Mouse (Mus musculus): ENCODE results near the gene Olfr1214.
"Not testable (repeated sequence)": the region's sequence is repeated elsewhere in the genome, so short reads cannot be mapped to it uniquely, and the experiment has no call there.

The Olfr1214 gene

DNA sequence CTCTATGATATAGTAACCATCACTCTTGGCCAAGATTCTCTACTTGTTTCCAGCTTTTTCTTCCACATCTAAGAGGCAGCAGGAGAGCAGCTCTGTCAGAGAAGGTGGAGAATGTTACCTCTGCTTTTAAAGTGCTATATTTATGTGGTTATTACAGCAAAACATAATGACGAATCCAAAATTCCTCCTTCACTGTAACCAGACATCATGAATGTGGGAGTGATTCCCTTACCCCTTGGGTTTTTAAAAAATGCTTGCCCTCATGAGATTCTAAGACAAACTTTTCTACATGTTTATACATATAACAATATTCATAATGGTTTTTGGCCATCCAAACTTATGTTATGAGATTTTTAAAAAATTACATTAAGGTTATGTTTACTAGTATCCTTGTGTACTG, at the start of gene Olfr1214:
Gene Olfr1214, minus strand, starts transcription at position 101 of the 400 bp plus-strand sequence.
- DNase-seq (ENCODE audit: low spot score in 2 of 2), result no peak

DNA sequence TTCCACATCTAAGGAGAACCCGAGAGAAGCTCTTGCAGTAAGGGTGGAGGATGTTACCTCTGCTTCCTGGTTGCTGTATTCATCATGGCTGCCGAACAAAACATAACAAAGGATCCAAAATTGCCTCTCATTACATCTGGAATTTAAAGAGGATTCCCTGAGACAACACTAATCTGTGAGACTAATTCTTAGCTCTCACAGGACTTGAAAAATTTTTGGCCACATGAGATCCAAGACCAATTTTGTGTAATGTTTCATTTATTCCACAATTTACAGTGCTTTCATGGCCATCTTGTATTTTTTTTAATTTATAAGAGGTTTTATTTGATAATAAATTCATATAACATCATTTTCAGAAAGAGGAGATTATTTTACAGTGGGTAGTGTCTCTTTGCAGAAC, 39.5 kb upstream of the Olfr1214 start, which contains the start of gene Olfr1217:
Gene Olfr1217, minus strand, starts transcription at position 101 of the 400 bp plus-strand sequence.
- no peak for DNase-seq (ENCODE audit: low spot score in 2 of 2)

DNA sequence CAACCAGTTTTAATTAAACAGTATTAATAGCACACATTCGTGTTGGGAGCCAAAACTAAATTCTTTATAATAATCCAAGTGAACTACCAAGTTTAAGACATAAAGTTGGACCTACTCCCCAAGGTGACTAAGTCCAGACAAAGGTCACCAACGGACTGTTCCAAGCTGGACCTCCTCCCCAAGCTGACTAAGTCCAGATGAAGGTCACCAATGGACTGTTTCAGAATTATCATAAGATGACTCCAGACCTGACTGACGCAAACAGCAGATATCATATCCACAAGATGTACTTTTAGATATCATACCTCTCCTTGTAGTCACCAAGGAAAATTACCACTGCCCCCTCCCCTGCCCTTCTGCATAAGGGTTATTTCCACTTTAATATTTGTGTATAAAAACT, 29.0 kb upstream of the Olfr1214 start:
- DNase-seq (ENCODE audit: low spot score in 2 of 2), result not testable (repeated sequence)

DNA sequence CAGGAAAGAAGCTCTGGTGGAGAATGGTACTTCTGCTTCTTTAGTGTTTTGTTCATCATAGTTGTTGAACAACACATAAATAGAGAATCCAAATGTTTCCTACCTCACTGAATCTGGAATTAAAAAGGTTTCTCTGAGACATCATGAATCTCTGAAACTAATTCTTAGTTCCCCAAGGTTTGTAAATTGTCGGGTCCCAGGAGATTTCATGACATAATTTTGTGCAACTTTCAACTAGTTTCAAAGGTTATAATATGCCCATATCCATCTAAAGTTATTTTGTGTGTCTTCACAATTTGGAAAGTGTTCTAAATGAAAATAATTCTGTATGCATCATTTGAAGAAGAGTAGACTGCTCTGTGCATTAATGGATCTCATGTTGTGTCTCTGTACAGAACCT, 25.8 kb upstream of the Olfr1214 start, which contains the start of gene Olfr1216:
Gene Olfr1216, minus strand, starts transcription at position 101 of the 400 bp plus-strand sequence.
- DNase-seq (ENCODE audit: low spot score in 2 of 2), result no peak

DNA sequence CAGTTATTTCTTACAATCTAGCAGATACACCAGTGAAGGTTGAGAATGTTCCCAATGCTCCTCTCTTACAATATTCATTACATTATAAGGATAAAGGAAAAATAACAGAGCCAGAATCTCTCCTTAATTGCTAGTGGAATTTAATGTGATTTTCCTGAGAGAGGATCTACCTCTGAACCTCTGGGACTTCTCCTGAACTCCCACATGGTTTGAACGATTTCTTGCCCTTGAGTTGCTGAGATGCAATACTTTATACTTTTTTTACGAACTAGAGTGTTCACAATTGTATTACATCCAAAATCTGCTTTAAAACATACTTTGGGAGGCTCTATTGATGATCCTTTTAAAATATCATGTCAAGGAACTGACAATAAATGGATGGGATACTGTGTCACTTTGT, 14.4 kb upstream of the Olfr1214 start, which contains the start of gene Olfr1215:
Gene Olfr1215, minus strand, starts transcription at position 101 of the 400 bp plus-strand sequence.
- DNase-seq (ENCODE audit: low spot score in 2 of 2), result no peak

DNA sequence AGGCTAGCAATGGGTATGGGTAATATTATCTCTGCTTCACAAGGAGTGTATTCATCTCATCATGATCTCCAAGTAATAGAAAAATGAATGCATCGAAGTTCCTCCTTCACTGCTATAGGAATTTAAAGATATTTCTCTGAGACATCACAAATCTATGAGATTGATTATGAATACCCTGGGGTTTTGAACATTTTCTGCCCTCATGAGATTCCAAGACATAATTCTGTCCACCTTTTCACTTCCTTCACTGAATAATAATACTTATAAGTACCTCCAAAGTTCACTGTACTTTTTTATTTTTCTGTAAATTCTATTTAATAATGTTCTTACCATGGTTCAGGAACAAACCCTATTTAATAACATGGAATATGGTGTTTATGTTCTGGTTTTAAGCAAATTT, 12.3 kb downstream of the Olfr1214 start, which contains the start of gene Gm13762:
Gene Gm13762, minus strand, starts transcription at position 101 of the 400 bp plus-strand sequence.
- DNase-seq (ENCODE audit: low spot score in 2 of 2), result no peak

DNA sequence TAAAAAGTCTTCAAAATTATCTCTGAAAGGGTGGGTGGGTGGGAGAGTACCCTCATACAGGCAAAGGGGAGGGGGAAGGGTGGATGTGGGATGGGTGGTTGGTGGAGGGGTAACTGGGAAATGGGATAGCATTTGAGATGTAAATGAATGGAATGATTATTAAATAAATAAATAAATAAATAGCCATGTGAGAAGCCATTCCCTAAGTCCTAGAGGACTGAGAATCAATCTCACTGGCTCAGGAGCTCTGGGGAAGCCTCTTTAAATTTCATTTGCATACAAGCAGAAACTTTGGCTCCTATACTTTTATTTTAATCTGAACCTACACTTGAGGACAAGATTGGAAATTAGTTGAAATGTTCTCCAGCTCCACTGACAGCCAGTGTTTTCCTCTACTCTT, 38.8 kb downstream of the Olfr1214 start, which contains the start of gene Olfr1212:
Gene Olfr1212, plus strand, starts transcription at position 301 of the 400 bp plus-strand sequence.
- DNase-seq (ENCODE audit: low spot score in 2 of 2), result no peak

DNA sequence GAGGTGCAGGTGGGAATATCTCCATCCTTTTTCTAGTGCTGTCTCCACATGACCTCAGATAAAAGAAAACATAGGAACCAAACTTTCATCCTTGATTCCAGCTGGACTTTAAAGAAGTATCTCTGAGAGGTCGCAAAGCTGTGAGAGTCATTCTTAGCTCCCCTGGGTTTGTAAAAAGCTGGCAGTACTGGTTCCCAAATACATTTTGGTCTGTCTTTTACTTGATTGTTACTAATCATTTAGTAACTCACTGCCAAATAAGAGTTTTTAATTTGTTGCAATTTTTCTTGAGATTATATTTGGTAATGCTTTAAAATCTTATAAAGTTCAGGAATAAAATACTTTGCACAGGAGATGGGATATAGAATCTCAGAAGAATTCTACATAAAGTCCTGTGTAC, 54.4 kb downstream of the Olfr1214 start, which contains the start of gene Olfr1211:
Gene Olfr1211, minus strand, starts transcription at position 101 of the 400 bp plus-strand sequence.
- no peak for DNase-seq (ENCODE audit: low spot score in 2 of 2)

All from spleen, postnatal 10 days (tissue).